10 mouse cellular contexts compared by ENCODE assay signal in the genomic region with DNA sequence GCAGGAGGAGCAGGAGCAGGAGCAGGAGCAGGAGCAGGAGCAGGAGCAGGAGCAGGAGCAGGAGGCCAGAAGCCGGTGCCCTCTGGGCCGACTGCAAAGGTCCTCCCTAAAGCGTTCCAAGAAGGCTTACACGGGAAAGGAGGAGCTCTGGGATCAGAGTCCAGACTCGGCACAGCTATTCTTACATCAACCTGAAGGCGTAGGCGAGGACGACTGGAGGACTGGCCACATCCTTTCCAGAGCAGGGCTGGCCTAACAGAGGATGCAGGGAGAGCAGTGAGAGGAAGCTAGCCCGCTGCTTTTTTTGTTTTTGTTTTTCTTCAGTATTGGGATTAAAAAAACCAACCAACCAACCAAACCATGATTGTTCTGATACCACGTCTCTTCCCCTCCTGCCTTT.
DNase-seq lines count a peak whose midpoint lies in the region; ATAC-seq and TF ChIP-seq lines count a peak whose summit lies in the region.
"Had no signal": no experiment of that assay in that cellular context is flagged by ENCODE, and none has a peak within 500 bp of the region (broad histone marks: within the 10 kb centered on the region; RNA-seq: fewer than 3 reads in every experiment).

No protein-coding gene starts in this region.

- no peak overlapping the region for H3K4me2 ChIP-seq in heart, embryonic 13.5 days
- no peak overlapping the region for H3K4me2 ChIP-seq in kidney, embryonic 15.5 days
- H3K4me2 ChIP-seq in neural tube, embryonic 15.5 days: no peak overlapping the region
- H3K4me2 ChIP-seq: forebrain, embryonic 12.5 days had no signal

- H3K9ac ChIP-seq in heart, embryonic 13.5 days: no peak overlapping the region
- H3K9ac ChIP-seq in kidney, embryonic 15.5 days: no peak overlapping the region
- no peak overlapping the region for H3K9ac ChIP-seq in neural tube, embryonic 15.5 days (replicated peaks)
- H3K9ac ChIP-seq: forebrain, embryonic 12.5 days had no signal

- no peak for ATAC-seq in heart, embryonic 13.5 days (ENCODE audit: extremely low read depth, insufficient number of reproducible peaks, low FRiP score, low TSS enrichment)
- no peak for ATAC-seq in kidney, embryonic 15.5 days (replicated peaks; ENCODE audit: low FRiP score)
- ATAC-seq in neural tube, embryonic 15.5 days (ENCODE audit: low FRiP score): no peak

- intact Hi-C loops in gastrocnemius, adult 2 months (cut with DNase I): no loop called here

- no peaks in the 10 kb centered on the region for H3K9me3 ChIP-seq in heart, embryonic 13.5 days
- H3K9me3 ChIP-seq in kidney, embryonic 15.5 days (replicated peaks): no peaks in the 10 kb centered on the region
- H3K9me3 ChIP-seq in neural tube, embryonic 15.5 days (replicated peaks): no peaks in the 10 kb centered on the region
- H3K9me3 ChIP-seq: forebrain, embryonic 12.5 days had no signal

- peaks cover 30% of the 10 kb centered on the region for H3K4me1 ChIP-seq in heart, embryonic 13.5 days
- H3K4me1 ChIP-seq in kidney, embryonic 15.5 days: peaks cover 32% of the 10 kb centered on the region
- no peaks in the 10 kb centered on the region for H3K4me1 ChIP-seq in neural tube, embryonic 15.5 days
- H3K4me1 ChIP-seq: forebrain, embryonic 12.5 days had no signal

- no peak for TF ChIP-seq CTCF in gastrocnemius, adult 2 months (IDR thresholded peaks at IDR 0.05)

- peak overlapping the region; percentile 87 for H3K27ac ChIP-seq in gastrocnemius, adult 2 months
- peak overlapping the region; percentile 85 for H3K27ac ChIP-seq in heart, embryonic 13.5 days (replicated peaks)
- peak overlapping the region; percentile 83 for H3K27ac ChIP-seq in kidney, embryonic 15.5 days
- H3K27ac ChIP-seq in neural tube, embryonic 15.5 days (replicated peaks): peak overlapping the region; percentile 20; the same call in 1 of the 2 replicates
- H3K27ac ChIP-seq: forebrain, embryonic 12.5 days had no signal

- no peaks in the 10 kb centered on the region for H3K27me3 ChIP-seq in heart, embryonic 13.5 days (replicated peaks)
- H3K27me3 ChIP-seq in kidney, embryonic 15.5 days: no peaks in the 10 kb centered on the region
- H3K27me3 ChIP-seq in neural tube, embryonic 15.5 days (replicated peaks): no peaks in the 10 kb centered on the region
- H3K27me3 ChIP-seq: forebrain, embryonic 12.5 days had no signal

- WGBS in heart, embryonic 13.5 days: 55% methylated on average over 10 of the region's 10 CpGs
- 75% methylated on average over 10 of the region's 10 CpGs for WGBS in kidney, embryonic 15.5 days
- WGBS in neural tube, embryonic 15.5 days: 88% methylated on average over 10 of the region's 10 CpGs

- DNase-seq in gastrocnemius, adult 2 months: peak; percentile 44
- no peak for DNase-seq in gastrocnemius, adult 8-10 months (ENCODE audit: low spot score in 2 of 2)
- no peak for DNase-seq in spleen, adult 12 weeks (ENCODE audit: low spot score)
- DNase-seq in spleen, postnatal 36 days (ENCODE audit: low spot score in 2 of 2): no peak
- no peak for DNase-seq in testis, postnatal 14 days (ENCODE audit: low spot score)
- DNase-seq: midbrain, embryonic 14.5 days had no signal

- peak overlapping the region; percentile 11; the same call in 1 of the 2 replicates for H3K4me3 ChIP-seq in gastrocnemius, adult 2 months
- H3K4me3 ChIP-seq in heart, embryonic 13.5 days: no peak overlapping the region
- H3K4me3 ChIP-seq in kidney, embryonic 15.5 days (replicated peaks): no peak overlapping the region
- H3K4me3 ChIP-seq in neural tube, embryonic 15.5 days (replicated peaks): no peak overlapping the region
- H3K4me3 ChIP-seq: forebrain, embryonic 12.5 days had no signal

- H3K36me3 ChIP-seq in heart, embryonic 13.5 days: no peaks in the 10 kb centered on the region
- no peaks in the 10 kb centered on the region for H3K36me3 ChIP-seq in kidney, embryonic 15.5 days
- no peaks in the 10 kb centered on the region for H3K36me3 ChIP-seq in neural tube, embryonic 15.5 days
- H3K36me3 ChIP-seq: forebrain, embryonic 12.5 days had no signal

Comparison
In these comparisons a context has a peak if more than half of its experiments do, and no peak if none do; other contexts are left out.
1. H3K27ac ChIP-seq: peak in every context shown above with its lines; median percentile 87 in gastrocnemius, adult 2 months; 85 in heart, embryonic 13.5 days; 83 in kidney, embryonic 15.5 days; 20 in neural tube, embryonic 15.5 days.